Mouse (Mus musculus) retina, postnatal 1 day (tissue): Measurements from ENCODE around the gene Srsf9.
A peak's percentile ranks its signal among the peaks of the same experiment; 100 is the strongest.

Experiments
- DNase-seq: peaks from one replicate; pipeline ENCODE4 v3.0.0-alpha.2; 2012

The Srsf9 gene

GRCm38 (mm10) chr5:115327610-115328548 lies 902 bp downstream of the Srsf9 start:
- DNase-seq, result peak; percentile 42

- DNase-seq, result no peak
Measured at GRCm38 (mm10) chr5:115330955-115331354, 4.0 kb downstream of the Srsf9 start.

DNA sequence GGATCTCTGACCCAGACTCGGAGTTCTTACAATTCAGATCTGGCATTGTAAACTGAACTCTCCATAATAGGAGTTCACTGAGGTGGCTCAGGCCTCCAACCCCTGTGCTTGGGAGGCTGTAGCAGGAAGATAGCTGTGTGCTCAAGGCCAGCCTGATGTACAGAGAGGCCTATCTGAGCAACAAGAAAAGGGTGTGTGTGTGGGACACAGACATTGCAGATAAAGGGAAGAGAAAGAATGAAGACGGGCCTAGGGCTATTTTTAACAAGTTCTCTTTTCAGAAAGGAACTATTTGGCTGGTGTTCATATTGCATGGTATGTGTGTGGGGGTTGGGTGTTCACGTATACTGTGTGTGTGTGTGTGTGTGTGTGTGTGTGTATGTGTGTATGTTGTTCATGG lies 6.6 kb downstream of the Srsf9 start:
- no peak for DNase-seq

GRCm38 (mm10) chr5:115340007-115340406 lies 13.0 kb downstream of the Srsf9 start:
- no peak for DNase-seq

DNA sequence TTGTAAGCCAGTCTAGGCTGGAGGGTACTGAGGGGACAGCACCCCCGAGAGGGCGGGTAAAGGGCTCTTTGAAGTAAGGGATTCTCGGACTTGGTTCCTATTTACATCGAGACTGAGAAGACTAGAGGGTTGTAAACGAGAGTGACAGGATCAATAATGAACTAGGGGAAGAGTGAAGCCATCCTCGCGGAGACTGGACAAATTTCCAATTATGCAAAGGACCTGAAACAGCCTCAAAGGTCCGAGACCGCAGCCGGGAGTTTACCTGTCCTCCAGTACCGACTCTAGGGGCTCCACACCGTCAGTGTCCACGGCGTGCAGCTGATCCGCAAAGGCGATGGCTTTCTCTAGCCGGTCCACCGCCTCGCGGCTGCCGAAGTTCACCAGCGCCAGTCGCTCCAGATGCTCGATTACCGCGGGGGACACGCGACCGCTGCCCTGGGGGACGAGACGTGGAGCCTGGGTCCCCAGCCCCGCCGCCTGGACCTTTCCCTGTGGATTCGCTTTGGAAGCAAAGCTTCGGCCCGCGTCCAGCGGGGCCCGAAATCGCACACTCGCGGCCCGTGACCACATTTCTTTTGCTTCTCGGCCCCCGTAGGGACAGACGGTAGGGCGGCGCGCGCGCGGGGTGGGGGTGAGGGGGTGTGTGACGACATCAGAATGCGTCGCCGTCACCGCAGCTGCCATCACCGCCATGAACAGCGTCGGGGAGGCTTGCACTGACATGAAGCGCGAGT lies 13.8 kb downstream of the Srsf9 start, which contains the start of the genes Gatc and Triap1:
Gene Gatc, minus strand, starts transcription at position 602 of the 737 bp plus-strand sequence.
Gene Triap1, plus strand, starts transcription at position 649 of the 737 bp plus-strand sequence.
- DNase-seq, result peak; percentile 95

GRCm38 (mm10) chr5:115341314-115342165 lies 14.6 kb downstream of the Srsf9 start:
- no peak for DNase-seq

DNA sequence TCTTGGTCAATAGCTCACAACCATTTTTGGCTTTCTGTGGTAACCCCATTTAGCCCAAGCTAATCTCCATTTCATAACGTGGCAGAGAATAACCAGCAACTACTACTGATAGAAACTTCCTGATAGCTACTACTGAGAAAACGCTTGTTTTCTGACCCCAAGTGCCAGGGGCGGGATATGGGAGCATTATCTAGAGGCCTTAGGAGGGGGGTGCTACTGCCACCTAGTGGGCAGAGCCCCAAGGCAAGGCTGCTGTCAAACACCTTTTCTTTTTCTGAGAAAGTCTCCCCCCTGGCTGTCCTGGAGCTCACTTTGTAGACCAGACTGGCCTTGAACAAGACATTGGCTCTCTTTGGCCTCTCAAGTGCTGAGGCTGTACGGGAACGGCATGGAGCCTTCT lies 20.6 kb downstream of the Srsf9 start:
- DNase-seq, result peak; percentile 86

DNA sequence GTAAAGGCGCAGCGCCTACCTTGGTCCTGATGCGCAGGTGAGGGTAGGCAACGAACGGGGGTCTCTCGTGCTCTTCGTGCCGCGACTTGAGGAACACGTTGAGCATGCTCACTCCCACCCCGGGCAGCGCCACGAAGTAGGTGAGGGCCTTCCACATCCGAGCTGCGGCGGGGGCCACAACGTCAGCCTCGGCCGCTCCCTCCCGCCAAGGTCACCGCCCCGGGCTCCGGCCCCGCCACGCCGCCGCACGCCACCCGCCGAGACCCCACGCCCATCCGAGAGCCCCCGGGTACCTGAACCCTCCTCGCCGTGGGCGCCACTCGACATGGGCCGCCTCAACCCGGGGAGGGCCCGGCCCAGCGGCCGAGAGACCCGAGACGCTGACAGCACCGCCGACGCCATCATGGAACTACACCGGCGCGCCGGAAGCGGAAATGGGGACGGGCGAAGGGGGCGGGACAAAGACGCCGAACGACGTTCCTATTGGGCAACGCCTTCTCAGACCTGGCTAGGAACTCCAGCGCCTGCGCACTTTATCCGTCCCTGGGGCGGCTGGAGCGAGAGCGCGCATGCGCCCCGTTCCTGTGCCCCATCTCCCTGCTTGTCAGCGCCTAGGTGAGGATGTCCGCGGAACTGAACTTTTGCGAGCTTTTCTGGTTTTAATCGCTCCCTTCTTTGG lies 21.7 kb downstream of the Srsf9 start, which contains the start of gene Cox6a1:
Gene Cox6a1, minus strand, starts transcription at position 436 of the 679 bp plus-strand sequence.
- peak; percentile 98 for DNase-seq

GRCm38 (mm10) chr5:115349225-115349555 lies 22.2 kb downstream of the Srsf9 start:
- DNase-seq, result no peak

DNA sequence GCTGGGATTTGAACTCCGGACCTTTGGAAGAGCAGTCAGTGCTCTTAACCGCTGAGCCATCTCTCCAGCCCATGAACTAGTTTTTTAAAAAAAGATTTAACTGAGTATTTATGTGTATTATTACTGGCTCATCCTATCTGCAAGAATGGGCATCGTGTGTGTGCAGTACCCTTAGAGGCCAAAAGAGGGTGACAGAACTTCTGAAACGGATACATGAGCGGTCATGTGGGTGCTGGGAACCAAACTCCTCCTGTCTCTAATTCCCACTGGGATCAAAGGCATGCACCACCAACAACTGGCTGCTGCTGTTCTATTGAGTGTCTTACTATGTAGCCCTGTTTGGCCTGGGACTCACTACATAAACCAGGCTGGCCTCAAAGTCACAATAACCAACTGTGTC lies 24.4 kb downstream of the Srsf9 start:
- no peak for DNase-seq

GRCm38 (mm10) chr5:115355070-115355469 lies 28.1 kb downstream of the Srsf9 start:
- DNase-seq, result no peak

- peak; percentile 88 for DNase-seq
Measured at GRCm38 (mm10) chr5:115358872-115359271, 31.9 kb downstream of the Srsf9 start.

DNA sequence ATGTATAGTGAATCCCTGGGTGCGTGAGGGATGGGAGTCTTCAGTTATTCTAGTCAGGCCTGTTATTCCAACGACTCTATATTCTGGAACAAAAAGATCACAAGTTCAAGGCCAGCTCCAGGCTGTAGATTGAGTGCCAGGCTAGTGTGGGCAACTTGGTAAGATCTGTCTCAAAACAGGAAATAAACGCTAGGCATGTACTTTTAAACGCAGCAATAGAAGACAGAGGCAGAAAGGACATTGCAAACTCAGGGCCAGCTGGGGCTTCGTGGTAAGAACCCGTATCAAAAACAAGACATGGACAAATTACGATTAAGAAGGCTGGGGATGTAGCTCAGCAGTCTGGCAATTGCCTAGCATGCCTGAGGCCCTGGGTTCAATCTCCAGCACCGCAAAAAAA lies 32.5 kb downstream of the Srsf9 start:
- DNase-seq, result no peak

GRCm38 (mm10) chr5:115359851-115360372 lies 32.9 kb downstream of the Srsf9 start:
- DNase-seq, result no peak

GRCm38 (mm10) chr5:115362216-115362615 lies 35.2 kb downstream of the Srsf9 start:
- peak; percentile 46 for DNase-seq

DNA sequence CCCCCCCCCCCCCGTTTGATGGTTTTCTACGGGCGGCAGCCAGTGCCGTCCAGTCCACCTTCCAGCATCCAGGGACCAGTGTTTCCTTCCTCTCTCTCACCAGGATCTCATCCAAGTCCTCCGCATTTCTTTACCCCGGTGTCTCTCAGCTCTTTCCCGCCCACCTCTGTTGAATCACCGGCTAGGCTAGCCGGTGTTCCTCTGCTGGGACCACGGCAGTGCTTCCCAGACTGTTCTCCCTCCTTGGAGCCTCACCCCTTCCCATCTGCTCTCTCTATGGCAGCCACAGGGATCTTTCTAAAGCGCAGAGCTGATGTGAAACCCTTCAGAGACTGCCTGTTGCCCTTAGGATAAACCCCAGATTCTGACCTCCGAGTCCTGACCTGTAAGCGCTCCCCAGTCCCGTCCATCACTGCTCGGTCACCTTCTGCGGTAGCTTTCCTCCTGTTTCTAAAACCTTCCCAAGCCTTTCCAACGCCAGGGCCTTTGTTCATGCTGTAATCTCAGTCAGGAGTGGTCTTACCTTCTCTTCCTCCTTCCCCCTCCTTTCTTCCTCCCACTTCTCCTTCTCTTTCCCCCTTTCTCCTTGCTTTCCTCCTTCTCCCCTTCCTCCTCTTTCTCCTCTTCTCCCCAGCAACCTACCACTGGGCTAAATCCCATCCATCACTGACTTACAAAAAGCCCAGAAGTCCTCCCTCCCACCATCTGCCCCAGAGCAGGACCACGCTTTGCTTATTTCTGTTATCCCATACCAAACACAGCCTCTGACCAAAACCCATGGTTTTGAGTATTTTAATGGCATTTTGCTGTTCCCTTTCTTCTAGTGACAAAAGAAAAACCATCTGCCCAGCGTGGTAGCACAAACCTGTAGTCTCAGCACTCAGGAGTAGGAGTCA lies 36.1 kb downstream of the Srsf9 start:
- DNase-seq, result no peak

DNA sequence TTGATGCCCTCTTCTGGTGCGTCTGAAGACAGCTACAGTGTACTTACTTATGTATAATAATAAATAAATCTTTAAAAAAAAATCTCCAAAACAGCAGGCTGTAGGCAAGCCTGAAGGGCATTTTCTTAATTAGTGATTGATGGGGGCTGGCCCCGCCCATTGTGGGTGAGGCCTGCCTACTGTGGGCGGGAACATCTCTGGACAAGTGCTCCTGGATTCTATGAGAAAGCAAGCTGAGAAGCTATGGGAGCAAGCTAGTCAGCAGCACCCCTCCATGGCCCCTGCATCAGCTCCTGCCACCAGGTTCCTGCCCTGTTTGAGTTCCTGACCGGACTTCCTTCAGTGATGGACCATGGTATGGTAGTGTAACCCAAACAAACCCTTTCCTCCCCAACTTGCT lies 37.8 kb downstream of the Srsf9 start:
- no peak for DNase-seq

- peak; percentile 71 for DNase-seq
Measured at GRCm38 (mm10) chr5:115371736-115372135, 44.8 kb downstream of the Srsf9 start.

GRCm38 (mm10) chr5:115373441-115374203 lies 46.6 kb downstream of the Srsf9 start:
- DNase-seq, result peak; percentile 96

GRCm38 (mm10) chr5:115374204-115374820 lies 47.3 kb downstream of the Srsf9 start:
- DNase-seq, result no peak
